Mouse (Mus musculus) CH12.LX (cell line): ENCODE data around the gene Foxo1. TPM values are rescaled to one million over a fixed set of nuclear protein-coding genes. Genes with fewer than 3 reads are reported as not detected.

Experiments
- DNase-seq: peaks from one replicate; pipeline ENCODE4 v3.0.0-alpha.2; 2013; ENCODE audit errors: extremely low read depth
- H3K27ac ChIP-seq: 2 replicates; pipeline ENCODE4 v1.5.1; 2012; ENCODE audit warnings: low read depth, mild to moderate bottlenecking, control low read depth, moderate library complexity; ENCODE audit not compliant: insufficient read depth
- H3K27me3 ChIP-seq: replicated peaks from 2 replicates; pipeline ENCODE3; 2012; ENCODE audit warnings: inconsistent platforms
- H3K36me3 ChIP-seq, 2 experiments: replicated peaks in 1 of 2; 2 replicates each; pipeline versions ENCODE3 to v1.6.1; 2012; ENCODE audit warnings: inconsistent platforms in 1 of 2, low read length in 1 of 2, mild to moderate bottlenecking in 1 of 2, mixed read lengths in 1 of 2, moderate library complexity in 1 of 2; ENCODE audit not compliant: control insufficient read depth in 1 of 2, insufficient read depth in 1 of 2
- H3K4me1 ChIP-seq, 2 experiments: 2 replicates each; pipeline ENCODE4 v1.6.1; 2012; ENCODE audit warnings: inconsistent platforms in 1 of 2, moderate library complexity in 1 of 2; ENCODE audit not compliant: insufficient read depth in 2 of 2, control insufficient read depth in 1 of 2
- H3K4me2 ChIP-seq: 2 replicates; pipeline ENCODE4 v1.6.1; 2012; ENCODE audit warnings: low read depth, mild to moderate bottlenecking, control low read depth; ENCODE audit not compliant: poor library complexity, insufficient read depth, severe bottlenecking
- H3K4me3 ChIP-seq, 3 experiments: fragments of 150-350 bp in 1 of 3; sonication (generic) in 1 of 3; replicated peaks in 1 of 3; 2 replicates each; pipeline versions ENCODE3 to v1.5.1; 2011 to 2012; ENCODE audit warnings: low read depth in 2 of 3, low read length in 2 of 3, mild to moderate bottlenecking in 2 of 3, moderate library complexity in 2 of 3, control low read depth in 1 of 3, improper control_type of control experiment in 1 of 3, inconsistent platforms in 1 of 3, mixed read lengths in 1 of 3; ENCODE audit not compliant: poor library complexity in 1 of 3
- H3K79me2 ChIP-seq: replicated peaks from 2 replicates; pipeline ENCODE4 v1.6.1; 2012; ENCODE audit warnings: mild to moderate bottlenecking, moderate library complexity; ENCODE audit not compliant: control insufficient read depth, poor library complexity, insufficient read depth, severe bottlenecking; ENCODE audit errors: extremely low read depth
- H3K9ac ChIP-seq: 2 replicates; pipeline ENCODE4 v1.6.1; 2012; ENCODE audit warnings: low read depth, mild to moderate bottlenecking, control low read depth, moderate library complexity; ENCODE audit not compliant: insufficient read depth
- H3K9me3 ChIP-seq: replicated peaks from 2 replicates; pipeline ENCODE3; 2012; ENCODE audit warnings: low read length, inconsistent platforms, mixed read lengths
- BHLHE40 ChIP-seq: IDR thresholded peaks from 2 replicates; pipeline ENCODE4 v1.6.1; 2011; ENCODE audit warnings: mild to moderate bottlenecking, low read depth, low read length, improper control_type of control experiment
- CTCF ChIP-seq, 2 experiments: IDR thresholded peaks in 1 of 2; conservative IDR thresholded peaks in 1 of 2; 2 replicates each; pipeline ENCODE4 v1.5.1; 2011 to 2012; ENCODE audit warnings: low read depth in 2 of 2, low read length in 2 of 2, improper control_type of control experiment in 1 of 2, inconsistent platforms in 1 of 2, mild to moderate bottlenecking in 1 of 2, moderate library complexity in 1 of 2
- E2F4 ChIP-seq: IDR thresholded peaks from 2 replicates; pipeline ENCODE4 v1.6.1; 2011; ENCODE audit warnings: low read depth, low read length, improper control_type of control experiment; ENCODE audit not compliant: insufficient replicate concordance
- EP300 ChIP-seq: IDR thresholded peaks from 2 replicates; pipeline ENCODE4 v1.6.1; 2011; ENCODE audit warnings: low read length, improper control_type of control experiment
- IRF4 ChIP-seq: IDR thresholded peaks from 2 replicates; pipeline ENCODE4 v1.6.1; 2014; ENCODE audit warnings: low read depth, mild to moderate bottlenecking, inconsistent platforms, low read length, improper control_type of control experiment
- JUN ChIP-seq: IDR thresholded peaks from 2 replicates; pipeline ENCODE4 v1.6.1; 2011; ENCODE audit warnings: low read depth, mild to moderate bottlenecking, low read length, improper control_type of control experiment, moderate library complexity; ENCODE audit not compliant: insufficient read depth
- MAFK ChIP-seq: IDR thresholded peaks from 2 replicates; pipeline ENCODE4 v1.6.1; 2011; ENCODE audit warnings: low read length, improper control_type of control experiment; ENCODE audit not compliant: insufficient replicate concordance
- MAX ChIP-seq: IDR thresholded peaks from 2 replicates; pipeline ENCODE4 v1.6.1; 2011; ENCODE audit warnings: low read length, improper control_type of control experiment
- POLR2A ChIP-seq: IDR thresholded peaks from 2 replicates; pipeline ENCODE4 v1.6.1; 2011; ENCODE audit warnings: low read depth, mild to moderate bottlenecking, improper control_type of control experiment, low read length
- POLR2AphosphoS2 ChIP-seq: IDR thresholded peaks from 2 replicates; pipeline ENCODE4 v1.6.1; 2011; ENCODE audit warnings: low read depth, low read length, improper control_type of control experiment
- RAD21 ChIP-seq: IDR thresholded peaks from 2 replicates; pipeline ENCODE4 v1.6.1; 2011; ENCODE audit warnings: low read depth, mild to moderate bottlenecking, low read length, improper control_type of control experiment, moderate library complexity
- RCOR1 ChIP-seq: conservative IDR thresholded peaks from 2 replicates; pipeline ENCODE4 v1.6.1; 2012; ENCODE audit warnings: low read depth, mild to moderate bottlenecking, inconsistent platforms, low read length, improper control_type of control experiment
- SMC3 ChIP-seq: IDR thresholded peaks from 2 replicates; pipeline ENCODE4 v1.6.1; 2011; ENCODE audit warnings: low read depth, low read length, improper control_type of control experiment
- TBP ChIP-seq: conservative IDR thresholded peaks from 2 replicates; pipeline ENCODE4 v1.6.1; 2011; ENCODE audit warnings: low read depth, low read length, improper control_type of control experiment
- TCF12 ChIP-seq: IDR thresholded peaks from 2 replicates; pipeline ENCODE4 v1.6.1; 2014; ENCODE audit warnings: low read depth, mild to moderate bottlenecking, inconsistent platforms, low read length, improper control_type of control experiment
- UBTF ChIP-seq: IDR thresholded peaks from 2 replicates; pipeline ENCODE4 v1.6.1; 2012; ENCODE audit warnings: low read depth, mild to moderate bottlenecking, inconsistent platforms, low read length, improper control_type of control experiment, moderate library complexity
- ZC3H11A ChIP-seq: IDR thresholded peaks from 2 replicates; pipeline ENCODE4 v1.6.1; 2012; ENCODE audit warnings: low read depth, mild to moderate bottlenecking, inconsistent platforms, low read length, improper control_type of control experiment
- ZKSCAN1 ChIP-seq: IDR thresholded peaks from 2 replicates; pipeline ENCODE4 v1.6.1; 2012; ENCODE audit warnings: low read depth, inconsistent platforms, low read length, improper control_type of control experiment, borderline replicate concordance
- ZMIZ1 ChIP-seq: IDR thresholded peaks from 2 replicates; pipeline ENCODE4 v1.6.1; 2012; ENCODE audit warnings: low read depth, mild to moderate bottlenecking, inconsistent platforms, low read length, improper control_type of control experiment
- ZNF384 ChIP-seq: IDR thresholded peaks from 2 replicates; pipeline ENCODE4 v1.6.1; 2012; ENCODE audit warnings: low read depth, low read length, improper control_type of control experiment, inconsistent platforms
- dilution Hi-C: fragments of 300-500 bp; cut with MboI; formaldehyde crosslinking; loops from 2 replicates; pipeline ENCODE4 v1.14.3; 2020; ENCODE audit warnings: low sequenced_read_pairs; ENCODE audit not compliant: extremely low pct_unique_long_range_greater_than_20kb, extremely low pct_ligation_motif_present
- in situ Hi-C: fragments of 300-500 bp; cut with MboI; formaldehyde crosslinking; loops from 3 replicates; pipeline ENCODE4 v1.14.3; 2019; ENCODE audit warnings: low sequenced_read_pairs, low pct_ligation_motif_present, low pct_unique_long_range_greater_than_20kb, mixed read lengths
- polyA plus RNA-seq: library from polyadenylated mRNA; unstranded; fragments of >175 nt; gene quantifications from 2 replicates; pipeline ENCODE4 v1.2.1, GENCODE M21; 2012; ENCODE audit warnings: low read depth; ENCODE audit not compliant: insufficient read length
- total RNA-seq, 2 experiments: library from RNA; depleted of rRNA; stranded (reverse); fragments of 300-350 nt in 1 of 2; fragments of >200 nt in 1 of 2; gene quantifications; 2 replicates each; pipeline ENCODE4 v1.2.3; 2012 to 2014

Gene Foxo1
- total and polyA plus RNA-seq, 3 experiments: 0.79 to 6.9 (median 1.2) TPM

DNA sequence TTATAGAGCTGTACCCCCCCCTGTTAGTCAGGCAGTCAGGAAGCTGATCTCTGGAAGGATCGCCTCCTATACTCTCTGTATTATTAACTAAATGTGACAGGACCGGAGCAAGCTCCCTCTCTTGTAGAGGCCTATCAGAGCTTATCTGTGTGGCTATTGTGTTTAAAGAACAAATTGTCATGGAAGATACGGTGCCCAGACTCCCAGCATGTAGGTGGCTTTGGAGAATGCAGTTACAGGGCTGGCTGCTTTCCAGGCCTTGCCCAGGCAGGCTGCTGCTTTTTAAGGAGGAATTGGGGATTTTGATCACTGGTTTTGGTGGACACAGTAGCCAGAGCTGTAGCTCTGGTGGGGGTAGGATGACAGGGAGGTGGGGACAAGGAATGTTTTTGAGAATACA, 74.7 kb downstream of the Foxo1 start:
- TF ChIP-seq RAD21 (no peak), ZMIZ1 (no peak), POLR2A (no peak), BHLHE40 (no peak), SMC3 (no peak), UBTF (no peak), MAFK (no peak), ZC3H11A (no peak), TBP (no peak), ZNF384 (no peak), MAX (no peak), E2F4 (no peak), ZKSCAN1 (no peak)
- TF ChIP-seq, all 38 proteins: peak for 0
- Histone ChIP-seq H3K4me2 (no peak overlapping the region), H3K4me1 (peaks cover 5 to 63% of the 10 kb centered on the region in 2 experiments; a peak in 3 of 4 replicates), H3K27ac (no peak overlapping the region), H3K79me2 (peaks cover 4% of the 10 kb centered on the region; the same call in 1 of the 2 replicates), H3K9ac (no peak overlapping the region), H3K9me3 (no peaks in the 10 kb centered on the region), H3K36me3 (peaks cover 8 to 29% of the 10 kb centered on the region in 2 experiments), H3K27me3 (no peaks in the 10 kb centered on the region), H3K4me3 (no peak overlapping the region)
- in situ Hi-C loops: no loop called here
- dilution Hi-C loops: no loop called here
- DNase-seq: no peak

DNA sequence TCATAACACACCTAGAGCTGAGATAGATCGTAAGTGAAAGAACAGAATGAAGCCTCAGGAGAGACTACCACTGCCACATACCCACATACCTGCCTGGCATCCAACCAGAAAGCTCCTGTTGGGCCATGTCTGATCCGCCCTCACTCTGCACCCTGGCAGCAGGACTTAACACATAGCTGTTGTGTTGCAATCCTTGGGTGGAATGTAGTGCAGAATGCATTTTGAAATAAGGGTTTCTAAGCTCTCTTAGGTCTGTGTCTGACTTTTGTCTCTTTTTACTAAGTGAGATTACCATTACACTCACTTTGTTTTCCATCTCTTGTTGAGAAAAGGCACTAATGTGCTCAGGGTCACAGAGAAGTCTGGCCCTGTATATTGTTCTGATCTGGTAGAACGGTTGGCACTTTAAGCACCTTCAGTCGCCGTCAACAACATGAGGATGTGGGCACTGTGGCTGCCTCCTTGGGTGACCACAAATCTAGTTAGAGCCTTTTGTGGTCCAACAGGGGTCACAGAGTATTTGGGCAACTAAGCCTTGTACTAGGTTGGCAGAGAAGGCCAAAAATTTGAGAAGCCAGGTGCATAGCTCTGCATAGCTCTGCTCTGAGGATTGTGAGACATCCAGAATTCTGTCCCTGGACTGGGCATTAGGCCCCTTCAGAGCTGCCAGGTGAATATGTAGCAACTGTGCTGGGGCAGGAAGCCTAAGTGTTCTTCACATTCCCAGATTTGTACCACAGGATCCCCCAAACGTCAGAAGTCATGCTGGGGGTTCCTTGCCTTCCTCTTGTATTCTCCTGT, 75.3 kb downstream of the Foxo1 start:
- Histone ChIP-seq H3K9ac (no peak overlapping the region), H3K4me1 (peaks cover 5 to 64% of the 10 kb centered on the region in 2 experiments; a peak in 3 of 4 replicates), H3K27me3 (no peaks in the 10 kb centered on the region), H3K4me2 (no peak overlapping the region), H3K9me3 (no peaks in the 10 kb centered on the region), H3K79me2 (peaks cover 4% of the 10 kb centered on the region; the same call in 1 of the 2 replicates), H3K4me3 (no peak overlapping the region), H3K27ac (no peak overlapping the region), H3K36me3 (peaks cover 8 to 30% of the 10 kb centered on the region in 2 experiments)
- no peak for DNase-seq
- in situ Hi-C loops: no loop called here
- TF ChIP-seq POLR2A (no peak), BHLHE40 (no peak), RAD21 (no peak), IRF4 (no peak), CTCF (conservative IDR thresholded peaks at IDR 0.05 in 1 of 2, IDR thresholded peaks at IDR 0.05 in 1 of 2; ENCODE audit: low read depth in 2 of 2, low read length in 2 of 2) (no peak), MAX (no peak), TCF12 (no peak), POLR2AphosphoS2 (no peak), RCOR1 (no peak), EP300 (no peak), JUN (no peak)
- dilution Hi-C loops: no loop called here
